Mouse (Mus musculus) neural tube, embryonic 11.5 days (tissue): Measurements from ENCODE around the gene Dock10. TPM values are rescaled to one million over a fixed set of nuclear protein-coding genes. Genes with fewer than 3 reads are reported as not detected.

Experiments used
- ATAC-seq: fragments of 200-750 bp; cut with Nextera tagmentation; 2 replicates; pipeline ENCODE4 v1.8.0; 2017; ENCODE audit warnings: moderate number of reproducible peaks, mild to moderate bottlenecking, moderate TSS enrichment, moderate library complexity; ENCODE audit not compliant: insufficient read depth, low FRiP score, low TSS enrichment
- DNase-seq: peaks from one replicate; pipeline ENCODE4 v3.0.0-alpha.2; 2015; ENCODE audit warnings: low spot score
- H3K27ac ChIP-seq: fragments of 300-500 bp; sonication (generic); 2 replicates; pipeline ENCODE4 v1.5.1; 2014; ENCODE audit warnings: low read depth, mild to moderate bottlenecking, low read length
- H3K27me3 ChIP-seq: fragments of 300-500 bp; sonication (generic); 2 replicates; pipeline ENCODE4 v1.6.1; 2014; ENCODE audit warnings: mild to moderate bottlenecking, low read length, mixed read lengths; ENCODE audit not compliant: control insufficient read depth, insufficient read depth
- H3K36me3 ChIP-seq: fragments of 300-500 bp; sonication (generic); 2 replicates; pipeline ENCODE4 v1.6.1; 2014; ENCODE audit warnings: mild to moderate bottlenecking, low read length, moderate library complexity, mixed read lengths; ENCODE audit not compliant: control insufficient read depth, insufficient read depth
- H3K4me1 ChIP-seq: fragments of 300-500 bp; sonication (generic); 2 replicates; pipeline ENCODE4 v1.6.1; 2014; ENCODE audit warnings: low read length, mixed read lengths; ENCODE audit not compliant: control insufficient read depth, insufficient read depth
- H3K4me2 ChIP-seq: fragments of 300-500 bp; sonication (generic); 2 replicates; pipeline ENCODE4 v1.6.1; 2014; ENCODE audit warnings: low read depth, mild to moderate bottlenecking, moderate library complexity
- H3K4me3 ChIP-seq: fragments of 300-500 bp; sonication (generic); 2 replicates; pipeline ENCODE4 v1.5.1; 2014; ENCODE audit warnings: low read depth, low read length
- H3K9ac ChIP-seq: fragments of 300-500 bp; sonication (generic); 2 replicates; pipeline ENCODE4 v1.6.1; 2014; ENCODE audit warnings: mild to moderate bottlenecking, low read length
- H3K9me3 ChIP-seq: fragments of 300-500 bp; sonication (generic); 2 replicates; pipeline ENCODE4 v1.6.1; 2016; ENCODE audit warnings: low read length; ENCODE audit not compliant: control insufficient read depth
- WGBS: fragments of 180-500 bp; shearing (Covaris S2); extraction: QIAGEN DNeasy Blood & Tissue Kit; methylation state at CpG from one replicate; pipeline ENCODE4 v1.1.7; 2014; 5-methylcytosine and 5-hydroxymethylcytosine counted together
- polyA plus RNA-seq: library from polyadenylated mRNA; unstranded; fragments of >200 nt; fragmentation: Nextera tagmentation; extraction: Ambion mirVana; gene quantifications from 2 replicates; pipeline ENCODE4 v1.2.1, GENCODE M21; 2014

Gene Dock10
- polyA plus RNA-seq, 1 experiment from 2014 or later, result 4.3 TPM

DNA sequence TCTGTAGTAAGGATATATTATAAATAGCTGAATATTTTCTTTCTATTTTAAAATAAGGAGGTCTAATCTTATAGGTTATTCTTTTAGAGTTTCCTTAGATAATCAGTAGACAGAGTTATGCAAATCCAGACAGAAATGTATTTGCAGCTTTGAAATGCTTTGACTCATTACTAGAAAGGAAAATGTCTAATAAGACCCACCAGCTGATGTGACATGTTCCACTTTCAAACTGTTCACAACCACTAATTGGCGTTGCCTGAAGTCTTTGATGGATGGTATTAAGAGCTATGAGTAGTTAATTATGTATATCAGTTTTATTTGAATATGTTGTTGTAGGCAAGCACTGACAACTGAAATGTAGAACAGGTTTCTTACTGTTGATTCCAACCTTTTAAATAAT lies 298.4 kb downstream of the Dock10 start:
- ATAC-seq, result no peak
- Histone ChIP-seq H3K27ac (no peak overlapping the region), H3K27me3 (no peaks in the 10 kb centered on the region), H3K9ac (no peak overlapping the region), H3K4me3 (no peak overlapping the region), H3K9me3 (no peaks in the 10 kb centered on the region), H3K4me1 (no peaks in the 10 kb centered on the region), H3K36me3 (no peaks in the 10 kb centered on the region), H3K4me2 (no peak overlapping the region)
- 87% methylated on average over 1 of the region's 1 CpGs for WGBS
- no peak for DNase-seq

DNA sequence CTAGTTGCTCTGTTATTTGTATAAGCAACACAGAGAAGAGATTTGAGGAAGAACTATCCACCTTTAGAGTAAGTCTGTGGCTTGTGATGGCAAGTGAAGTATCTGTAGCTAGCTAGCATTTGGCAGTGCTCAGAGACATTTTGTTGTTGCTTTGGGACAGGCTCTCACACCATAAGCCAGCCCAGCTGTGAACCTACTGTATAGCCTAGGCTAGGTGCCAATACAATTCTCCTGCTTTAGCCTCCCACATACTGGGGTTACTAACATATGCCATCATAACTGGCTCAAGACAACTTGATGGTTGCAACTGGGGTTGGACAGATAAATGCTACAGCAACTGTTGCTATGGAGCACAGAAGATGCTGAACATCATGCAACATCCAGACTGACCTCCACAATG lies 298.9 kb downstream of the Dock10 start:
- H3K27me3 ChIP-seq, result no peaks in the 10 kb centered on the region

DNA sequence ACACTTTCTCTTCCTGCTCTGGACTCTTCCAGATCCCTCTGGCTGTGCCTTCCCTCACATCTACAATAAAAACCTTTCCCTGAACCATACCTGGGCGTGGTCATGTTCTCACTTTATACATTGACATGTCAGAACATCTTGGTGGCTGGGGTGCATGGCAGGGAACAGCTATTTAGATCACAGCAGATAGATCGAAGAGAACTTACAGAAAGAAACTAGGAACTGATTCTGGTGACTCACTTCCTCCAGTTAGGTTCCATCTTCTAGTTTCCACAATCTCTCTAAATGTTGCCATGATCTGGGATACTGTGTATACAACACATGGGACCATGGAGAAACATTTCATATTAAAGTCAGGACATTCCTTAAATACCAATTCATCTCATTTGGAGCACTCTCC lies 304.4 kb downstream of the Dock10 start:
- Histone ChIP-seq H3K4me2 (no peak overlapping the region), H3K9me3 (no peaks in the 10 kb centered on the region), H3K4me3 (no peak overlapping the region), H3K27ac (no peak overlapping the region), H3K36me3 (no peaks in the 10 kb centered on the region), H3K9ac (no peak overlapping the region), H3K4me1 (no peaks in the 10 kb centered on the region), H3K27me3 (no peaks in the 10 kb centered on the region)
- ATAC-seq, result no peak
- DNase-seq, result no peak
- WGBS, result 76% methylated on average over 2 of the region's 2 CpGs

More for the DNA sequence above, 298.9 kb downstream of the Dock10 start:
- Histone ChIP-seq H3K27ac (no peak overlapping the region), H3K4me3 (no peak overlapping the region), H3K36me3 (no peaks in the 10 kb centered on the region), H3K9me3 (no peaks in the 10 kb centered on the region), H3K9ac (no peak overlapping the region), H3K4me2 (no peak overlapping the region), H3K4me1 (no peaks in the 10 kb centered on the region)
- DNase-seq (no peak), ATAC-seq (no peak)

DNA sequence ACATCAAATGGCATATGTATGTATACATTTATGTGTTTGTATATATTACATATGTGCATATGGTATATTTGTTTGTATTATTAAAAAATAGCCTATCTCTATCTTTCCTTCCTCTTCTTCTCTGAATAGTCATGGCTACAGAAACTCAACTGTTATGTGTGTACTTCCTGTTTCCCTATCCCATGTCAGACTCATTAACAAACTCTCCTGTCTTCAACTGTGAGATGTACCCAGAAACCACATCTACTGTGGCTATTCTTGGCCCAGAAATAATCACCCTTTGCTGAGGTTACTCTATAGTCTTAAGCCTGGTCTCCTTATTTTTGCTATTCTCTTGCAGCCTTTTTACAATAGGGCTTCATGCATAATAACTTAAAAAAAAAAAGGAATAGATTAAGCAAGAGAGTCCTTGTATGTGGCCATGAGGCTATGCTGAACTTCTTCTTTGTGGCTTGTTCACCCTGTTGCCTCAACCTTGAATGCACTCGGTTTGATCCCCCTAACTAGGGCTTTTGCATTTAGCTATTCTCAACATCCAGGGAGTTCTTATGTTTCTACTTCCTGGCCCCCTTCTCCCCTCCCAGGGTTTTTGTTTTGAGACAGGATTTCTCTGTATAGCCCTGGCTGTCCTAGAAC lies 306.3 kb downstream of the Dock10 start:
- DNase-seq, result no peak
- WGBS, result 86% methylated on average over 1 of the region's 1 CpGs
- Histone ChIP-seq H3K9me3 (no peaks in the 10 kb centered on the region), H3K27ac (no peak overlapping the region), H3K4me3 (no peak overlapping the region), H3K27me3 (no peaks in the 10 kb centered on the region), H3K36me3 (no peaks in the 10 kb centered on the region), H3K9ac (no peak overlapping the region), H3K4me2 (no peak overlapping the region), H3K4me1 (no peaks in the 10 kb centered on the region)
- ATAC-seq, result no peak
